Mouse (Mus musculus): Measurements from ENCODE around the gene Raver1. TPM values are rescaled to one million over a fixed set of nuclear protein-coding genes. Genes with fewer than 3 reads are reported as not detected.
"Not testable (repeated sequence)": the region's sequence is repeated elsewhere in the genome, so short reads cannot be mapped to it uniquely, and the experiment has no call there.

Gene Raver1
- polyA plus RNA-seq, 1 experiment from 2014 or later, result 76.1 TPM

DNA sequence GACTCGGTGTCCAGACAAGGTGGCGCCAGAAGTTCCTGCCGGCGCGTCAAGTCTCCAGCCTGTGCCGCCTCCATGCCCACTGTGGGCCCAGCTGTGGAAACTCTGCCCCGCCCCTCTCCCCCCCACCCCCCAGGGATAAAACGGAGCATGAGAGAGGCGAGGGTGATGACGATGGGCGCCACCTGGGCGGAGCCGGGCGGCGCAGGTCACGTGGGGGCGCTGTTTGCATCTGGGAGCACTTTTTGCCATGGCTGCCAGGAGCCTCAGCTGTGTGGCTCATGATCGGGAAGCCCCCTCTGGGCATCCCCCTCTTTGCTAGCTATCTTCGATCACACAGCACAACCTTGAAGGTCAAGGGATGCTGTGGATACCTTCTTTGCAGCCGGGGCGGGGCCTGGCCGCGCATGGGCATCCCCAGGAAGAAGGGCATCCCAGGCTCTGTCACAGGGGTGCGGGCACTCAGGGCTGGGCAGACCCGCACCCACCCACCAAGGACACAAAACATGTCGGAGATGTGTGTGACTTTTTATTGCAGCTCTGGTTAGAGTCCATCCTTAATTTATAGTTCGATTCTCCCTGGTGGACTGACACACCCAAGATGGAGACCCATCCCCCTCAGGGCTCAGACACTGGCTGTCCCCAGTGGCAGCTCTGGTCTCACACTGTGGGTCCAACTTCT, 24.7 kb downstream of the Raver1 start, which contains the start of gene Zglp1:
Zglp1 (minus strand) TSS at position 88 of the 679 bp plus-strand sequence.
- H3K9me3 ChIP-seq (ENCODE audit: control insufficient read depth, low read length), result no peaks in the 10 kb centered on the region
- peaks cover 7% of the 10 kb centered on the region; the same call in 1 of the 2 replicates for H3K36me3 ChIP-seq (ENCODE audit: control insufficient read depth, insufficient read depth, low read length)
- H3K4me2 ChIP-seq, result no peak within 1 kb of the TSS
- 85% methylated on average over 27 of the region's 27 CpGs for WGBS
- H3K9ac ChIP-seq (ENCODE audit: low read length), result no peak within 1 kb of the TSS
- no peaks in the 10 kb centered on the region for H3K27me3 ChIP-seq (ENCODE audit: control insufficient read depth, insufficient read depth, low read length)
- H3K4me3 ChIP-seq (ENCODE audit: low read depth, low read length), result no peak within 1 kb of the TSS
- H3K4me1 ChIP-seq (ENCODE audit: control insufficient read depth, insufficient read depth, low read length), result no peaks in the 10 kb centered on the region
- ATAC-seq (ENCODE audit: low FRiP score) (no peak), DNase-seq (ENCODE audit: low spot score, missing footprints) (peak; percentile 72)
- H3K27ac ChIP-seq (ENCODE audit: low read depth, low read length), result no peak within 1 kb of the TSS

DNA sequence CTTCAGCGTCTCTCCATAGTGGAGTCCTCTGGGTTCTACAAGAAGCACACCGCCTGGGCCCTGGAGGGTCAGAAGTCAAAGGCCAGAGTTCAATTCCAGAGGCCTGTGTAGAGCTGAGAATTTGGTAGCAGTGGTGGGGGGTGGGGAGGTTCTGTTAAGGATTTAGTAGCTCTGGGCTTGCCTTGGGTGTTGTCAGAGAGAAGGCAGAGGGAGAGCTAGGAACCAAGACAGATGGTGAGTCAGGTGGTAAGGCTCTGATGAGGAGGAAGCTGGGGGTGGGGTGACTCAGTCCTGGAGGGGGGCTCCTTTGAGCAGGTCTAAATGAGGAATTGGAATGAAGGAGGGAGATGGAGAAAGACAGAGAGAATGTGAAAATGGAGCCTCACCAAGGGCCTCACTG, 28.9 kb downstream of the Raver1 start:
- H3K4me3 ChIP-seq (ENCODE audit: low read depth, low read length), result no peak overlapping the region
- WGBS, result 88% methylated on average over 2 of the region's 2 CpGs
- H3K4me1 ChIP-seq (ENCODE audit: control insufficient read depth, insufficient read depth, low read length), result no peaks in the 10 kb centered on the region
- no peak overlapping the region for H3K4me2 ChIP-seq
- H3K9me3 ChIP-seq (ENCODE audit: control insufficient read depth, low read length), result no peaks in the 10 kb centered on the region
- H3K9ac ChIP-seq (ENCODE audit: low read length), result no peak overlapping the region
- DNase-seq (ENCODE audit: low spot score, missing footprints), result no peak
- no peak overlapping the region for H3K27ac ChIP-seq (ENCODE audit: low read depth, low read length)
- H3K36me3 ChIP-seq (ENCODE audit: control insufficient read depth, insufficient read depth, low read length), result peaks cover 3% of the 10 kb centered on the region; the same call in 1 of the 2 replicates
- no peak for ATAC-seq (ENCODE audit: low FRiP score)
- H3K27me3 ChIP-seq (ENCODE audit: control insufficient read depth, insufficient read depth, low read length), result no peaks in the 10 kb centered on the region

DNA sequence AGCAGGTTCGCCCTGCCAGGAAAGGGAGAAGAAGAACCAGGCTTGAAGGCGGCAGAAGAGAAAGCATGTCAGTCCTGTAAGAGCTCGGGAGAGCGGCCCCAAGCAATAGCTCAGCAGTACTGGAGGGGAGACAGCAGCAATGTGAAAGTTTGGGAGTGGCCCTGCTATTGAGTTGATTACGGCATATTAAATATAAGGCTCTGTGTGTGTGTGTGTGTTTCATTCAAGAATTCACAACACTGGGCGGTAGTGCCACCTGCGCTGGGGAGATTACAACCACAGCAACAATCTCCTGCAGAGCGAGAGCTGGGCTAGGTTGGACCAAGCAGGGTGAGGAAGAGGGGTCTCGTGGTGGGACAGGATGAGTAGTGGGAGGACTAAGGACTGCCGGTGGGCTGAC, 40.2 kb downstream of the Raver1 start:
- DNase-seq (ENCODE audit: low spot score, missing footprints), result no peak
- WGBS, result 72% methylated on average over 10 of the region's 10 CpGs

DNA sequence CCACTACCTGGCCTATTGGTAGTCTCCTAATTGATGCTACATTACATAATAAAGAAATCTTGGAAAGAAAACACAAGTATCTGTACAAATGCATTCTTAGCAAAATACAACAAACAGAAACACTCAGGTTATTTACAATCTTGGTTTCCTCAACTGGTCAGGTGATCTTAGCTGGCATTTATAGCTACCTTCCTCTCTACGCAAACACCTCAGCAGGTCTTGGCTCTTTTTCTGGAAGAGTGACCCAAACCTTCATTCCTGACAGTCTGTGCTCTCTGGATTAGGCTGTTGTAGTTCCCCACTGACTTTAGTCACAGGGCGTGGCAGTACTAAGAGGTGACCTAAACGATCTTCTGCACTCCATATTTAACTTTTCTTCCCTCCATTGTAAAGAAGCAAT, 46.6 kb downstream of the Raver1 start:
- WGBS, result 90% methylated on average over 3 of the region's 3 CpGs
- H3K4me2 ChIP-seq, result no peak overlapping the region
- H3K4me1 ChIP-seq (ENCODE audit: control insufficient read depth, insufficient read depth, low read length), result no peaks in the 10 kb centered on the region
- no peak overlapping the region for H3K4me3 ChIP-seq (ENCODE audit: low read depth, low read length)
- DNase-seq (ENCODE audit: low spot score, missing footprints) (no peak), ATAC-seq (ENCODE audit: low FRiP score) (no peak)
- no peaks in the 10 kb centered on the region for H3K9me3 ChIP-seq (ENCODE audit: control insufficient read depth, low read length)
- peaks cover under 1% of the 10 kb centered on the region; the same call in 1 of the 2 replicates for H3K27me3 ChIP-seq (ENCODE audit: control insufficient read depth, insufficient read depth, low read length)
- H3K36me3 ChIP-seq (ENCODE audit: control insufficient read depth, insufficient read depth, low read length), result no peaks in the 10 kb centered on the region
- H3K9ac ChIP-seq (ENCODE audit: low read length), result no peak overlapping the region
- no peak overlapping the region for H3K27ac ChIP-seq (ENCODE audit: low read depth, low read length)

More for the DNA sequence above, 40.2 kb downstream of the Raver1 start:
- Histone ChIP-seq H3K4me2 (no peak overlapping the region), H3K4me1 (ENCODE audit: control insufficient read depth, insufficient read depth, low read length) (no peaks in the 10 kb centered on the region), H3K36me3 (ENCODE audit: control insufficient read depth, insufficient read depth, low read length) (no peaks in the 10 kb centered on the region), H3K9me3 (ENCODE audit: control insufficient read depth, low read length) (no peaks in the 10 kb centered on the region), H3K4me3 (ENCODE audit: low read depth, low read length) (no peak overlapping the region), H3K27ac (ENCODE audit: low read depth, low read length) (no peak overlapping the region), H3K27me3 (ENCODE audit: control insufficient read depth, insufficient read depth, low read length) (no peaks in the 10 kb centered on the region), H3K9ac (ENCODE audit: low read length) (no peak overlapping the region)
- ATAC-seq (ENCODE audit: low FRiP score), result no peak

GRCm38 (mm10) chr9:21044785-21045184, 47.0 kb downstream of the Raver1 start:
- DNase-seq (ENCODE audit: low spot score, missing footprints); H3K27ac ChIP-seq (ENCODE audit: low read depth, low read length); H3K4me2 ChIP-seq; H3K27me3 ChIP-seq (ENCODE audit: control insufficient read depth, insufficient read depth, low read length); H3K4me3 ChIP-seq (ENCODE audit: low read depth, low read length); H3K4me1 ChIP-seq (ENCODE audit: control insufficient read depth, insufficient read depth, low read length); H3K36me3 ChIP-seq (ENCODE audit: control insufficient read depth, insufficient read depth, low read length); ATAC-seq (ENCODE audit: low FRiP score); H3K9ac ChIP-seq (ENCODE audit: low read length); H3K9me3 ChIP-seq (ENCODE audit: control insufficient read depth, low read length): not testable (repeated sequence)
- WGBS, result 57% methylated on average over 1 of the region's 1 CpGs

DNA sequence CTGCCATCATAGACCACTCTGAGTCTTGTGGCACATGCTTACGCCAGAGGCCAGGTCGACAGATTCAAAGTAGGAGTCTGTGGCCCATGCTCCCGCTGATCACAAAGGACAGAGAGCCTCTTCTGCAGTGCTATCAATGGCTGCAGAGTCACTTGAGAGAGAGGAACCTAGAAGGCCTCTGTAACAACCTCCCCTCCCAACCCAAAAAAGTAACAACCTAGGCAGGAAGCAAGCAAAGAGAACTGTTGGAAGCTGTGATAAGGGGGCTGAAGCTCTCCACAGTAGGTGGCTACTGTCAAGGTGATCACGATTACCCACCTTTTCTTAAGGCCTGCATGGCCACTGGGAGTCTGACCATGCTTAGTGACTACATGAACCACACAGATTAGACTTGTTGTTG, 48.2 kb downstream of the Raver1 start:
- no peak overlapping the region for H3K9ac ChIP-seq (ENCODE audit: low read length)
- WGBS, result 82% methylated on average over 4 of the region's 4 CpGs
- no peak overlapping the region for H3K4me2 ChIP-seq
- H3K27me3 ChIP-seq (ENCODE audit: control insufficient read depth, insufficient read depth, low read length), result peaks cover 15% of the 10 kb centered on the region
- no peak overlapping the region for H3K4me3 ChIP-seq (ENCODE audit: low read depth, low read length)
- ATAC-seq (ENCODE audit: low FRiP score) (no peak), DNase-seq (ENCODE audit: low spot score, missing footprints) (no peak)
- H3K4me1 ChIP-seq (ENCODE audit: control insufficient read depth, insufficient read depth, low read length), result no peaks in the 10 kb centered on the region
- no peaks in the 10 kb centered on the region for H3K36me3 ChIP-seq (ENCODE audit: control insufficient read depth, insufficient read depth, low read length)
- H3K9me3 ChIP-seq (ENCODE audit: control insufficient read depth, low read length), result no peaks in the 10 kb centered on the region
- no peak overlapping the region for H3K27ac ChIP-seq (ENCODE audit: low read depth, low read length)

DNA sequence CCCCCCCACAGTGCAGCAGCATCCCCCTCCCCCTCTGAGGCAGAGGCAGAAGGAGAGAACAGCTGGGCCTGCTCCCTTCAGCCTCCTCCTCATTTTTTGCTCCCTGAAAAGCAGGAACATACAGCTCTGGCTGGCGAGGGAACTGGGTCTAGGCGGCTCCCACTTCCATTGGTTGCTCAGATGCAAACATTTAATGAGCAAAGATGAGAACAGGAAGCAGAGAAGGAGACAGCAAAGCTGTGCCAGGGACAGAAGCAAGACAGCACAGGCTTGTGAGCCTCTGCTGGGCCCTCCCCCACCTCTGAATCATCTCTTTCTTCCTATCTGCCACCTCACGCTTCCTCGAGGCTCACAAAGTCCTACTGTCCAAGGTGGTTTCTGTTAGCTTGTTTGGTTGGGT, 50.5 kb downstream of the Raver1 start:
- ATAC-seq (ENCODE audit: low FRiP score) (no peak), DNase-seq (ENCODE audit: low spot score, missing footprints) (peak; percentile 53)
- H3K27ac ChIP-seq (ENCODE audit: low read depth, low read length), result no peak overlapping the region
- no peak overlapping the region for H3K4me2 ChIP-seq
- H3K4me1 ChIP-seq (ENCODE audit: control insufficient read depth, insufficient read depth, low read length), result peaks cover 8% of the 10 kb centered on the region; the same call in 1 of the 2 replicates
- H3K27me3 ChIP-seq (ENCODE audit: control insufficient read depth, insufficient read depth, low read length), result peaks cover 38% of the 10 kb centered on the region
- 50% methylated on average over 4 of the region's 4 CpGs for WGBS
- H3K36me3 ChIP-seq (ENCODE audit: control insufficient read depth, insufficient read depth, low read length), result no peaks in the 10 kb centered on the region
- no peak overlapping the region for H3K4me3 ChIP-seq (ENCODE audit: low read depth, low read length)
- no peaks in the 10 kb centered on the region for H3K9me3 ChIP-seq (ENCODE audit: control insufficient read depth, low read length)
- no peak overlapping the region for H3K9ac ChIP-seq (ENCODE audit: low read length)

DNA sequence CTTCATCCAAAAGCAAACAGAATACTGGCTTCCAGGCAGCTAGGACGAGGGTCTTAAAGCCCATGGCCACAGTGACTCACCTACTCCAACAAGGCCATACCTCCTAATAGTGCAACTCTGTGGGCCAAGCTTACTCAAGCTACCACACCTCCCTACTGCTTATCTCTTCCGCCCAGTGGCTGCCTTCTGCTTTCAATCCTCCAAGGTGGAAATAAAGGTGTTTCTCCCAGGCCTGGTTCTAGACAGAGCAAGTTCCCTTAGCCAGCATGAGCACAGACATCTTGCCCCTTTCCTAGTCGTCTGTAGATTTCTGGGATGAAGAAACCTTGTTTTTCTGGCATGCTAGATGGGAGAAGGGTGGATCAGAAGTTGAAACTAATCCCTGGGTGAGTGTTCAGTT, 52.0 kb downstream of the Raver1 start:
- Histone ChIP-seq H3K9ac (ENCODE audit: low read length) (no peak overlapping the region), H3K9me3 (ENCODE audit: control insufficient read depth, low read length) (no peaks in the 10 kb centered on the region), H3K27ac (ENCODE audit: low read depth, low read length) (no peak overlapping the region), H3K4me3 (ENCODE audit: low read depth, low read length) (no peak overlapping the region), H3K4me2 (no peak overlapping the region), H3K36me3 (ENCODE audit: control insufficient read depth, insufficient read depth, low read length) (no peaks in the 10 kb centered on the region), H3K4me1 (ENCODE audit: control insufficient read depth, insufficient read depth, low read length) (peaks cover 8% of the 10 kb centered on the region; the same call in 1 of the 2 replicates), H3K27me3 (ENCODE audit: control insufficient read depth, insufficient read depth, low read length) (peaks cover 53% of the 10 kb centered on the region)
- 79% methylated on average over 3 of the region's 3 CpGs for WGBS
- DNase-seq (ENCODE audit: low spot score, missing footprints) (peak; percentile 78), ATAC-seq (ENCODE audit: low FRiP score) (no peak)

GRCm38 (mm10) chr9:21037481-21037891, 54.3 kb downstream of the Raver1 start:
- H3K4me1 ChIP-seq (ENCODE audit: control insufficient read depth, insufficient read depth, low read length), result peaks cover 18% of the 10 kb centered on the region
- no peaks in the 10 kb centered on the region for H3K9me3 ChIP-seq (ENCODE audit: control insufficient read depth, low read length)
- no peak overlapping the region for H3K27ac ChIP-seq (ENCODE audit: low read depth, low read length)
- H3K4me2 ChIP-seq, result peak overlapping the region; percentile 53
- H3K4me3 ChIP-seq (ENCODE audit: low read depth, low read length), result peak overlapping the region; percentile 24
- H3K27me3 ChIP-seq (ENCODE audit: control insufficient read depth, insufficient read depth, low read length), result peaks cover 75% of the 10 kb centered on the region
- ATAC-seq (ENCODE audit: low FRiP score) (peak; percentile 43; the same call in 1 of the 2 replicates), DNase-seq (ENCODE audit: low spot score, missing footprints) (peak; percentile 92)
- H3K9ac ChIP-seq (ENCODE audit: low read length), result peak overlapping the region; percentile 44
- H3K36me3 ChIP-seq (ENCODE audit: control insufficient read depth, insufficient read depth, low read length), result no peaks in the 10 kb centered on the region
- 2% methylated on average over 31 of the region's 31 CpGs for WGBS

Measured in midbrain, embryonic 11.5 days (tissue).